Mouse (Mus musculus): ENCODE data around the gene Fbln2.

- TF ChIP-seq GATA1 (IDR thresholded peaks at IDR 0.05; ENCODE audit: low read length) = no peak
- no peak for TF ChIP-seq TAL1 (IDR thresholded peaks at IDR 0.05; ENCODE audit: low read length)
Measured at GRCm38 (mm10) chr6:91228980-91229379, 16.7 kb downstream of the Fbln2 start.

Measured in erythroblast, embryonic 14.5 days (primary cell).